Mouse (Mus musculus) hindbrain, embryonic 13.5 days (tissue): ENCODE measurements around the gene Herc2. TPM values are rescaled to one million over a fixed set of nuclear protein-coding genes. Genes with fewer than 3 reads are reported as not detected.
A peak's percentile ranks its signal among the peaks of the same experiment; 100 is the strongest.

Source experiments
- ATAC-seq: fragments of 200-750 bp; cut with Nextera tagmentation; 2 replicates; pipeline ENCODE4 v1.8.0; 2017; ENCODE audit warnings: moderate TSS enrichment; ENCODE audit not compliant: low FRiP score
- H3K27ac ChIP-seq: fragments of 300-500 bp; sonication (generic); 2 replicates; pipeline ENCODE4 v1.5.1; 2015; ENCODE audit warnings: inconsistent platforms, mild to moderate bottlenecking, moderate library complexity
- H3K27me3 ChIP-seq: fragments of 300-500 bp; sonication (generic); 2 replicates; pipeline ENCODE4 v1.6.1; 2015; ENCODE audit warnings: mild to moderate bottlenecking, inconsistent platforms
- H3K36me3 ChIP-seq: fragments of 300-500 bp; sonication (generic); 2 replicates; pipeline ENCODE4 v1.6.1; 2015; ENCODE audit warnings: mild to moderate bottlenecking, inconsistent platforms
- H3K4me1 ChIP-seq: fragments of 300-500 bp; sonication (generic); replicated peaks from 2 replicates; pipeline ENCODE4 v1.6.1; 2015; ENCODE audit warnings: inconsistent platforms
- H3K4me2 ChIP-seq: fragments of 300-500 bp; sonication (generic); 2 replicates; pipeline ENCODE4 v1.6.1; 2015; ENCODE audit warnings: inconsistent platforms, mild to moderate bottlenecking, moderate library complexity
- H3K4me3 ChIP-seq: fragments of 300-500 bp; sonication (generic); 2 replicates; pipeline ENCODE4 v1.5.1; 2015; ENCODE audit warnings: mild to moderate bottlenecking, inconsistent platforms
- H3K9ac ChIP-seq: fragments of 300-500 bp; sonication (generic); 2 replicates; pipeline ENCODE4 v1.6.1; 2015; ENCODE audit warnings: mild to moderate bottlenecking, inconsistent platforms
- H3K9me3 ChIP-seq: fragments of 300-500 bp; sonication (generic); 2 replicates; pipeline ENCODE4 v1.6.1; 2016; ENCODE audit warnings: inconsistent platforms
- WGBS: fragments of 180-500 bp; shearing (Covaris S2); methylation state at CpG from one replicate; pipeline ENCODE4 v1.1.7; 2015; 5-methylcytosine and 5-hydroxymethylcytosine counted together
- polyA plus RNA-seq: library from polyadenylated mRNA; unstranded; fragments of >200 nt; fragmentation: Nextera tagmentation; extraction: Ambion mirVana; gene quantifications from 2 replicates; pipeline ENCODE4 v1.2.1, GENCODE M21; 2015

Gene Herc2
- polyA plus RNA-seq, 1 experiment from 2014 or later, result 47.8 TPM

- H3K9me3 ChIP-seq, result no peaks in the 10 kb centered on the region
- 91% methylated on average over 3 of the region's 3 CpGs for WGBS
These were observed 26.4 kb upstream of the Herc2 start for GRCm38 (mm10) chr7:56023586-56023985.

DNA sequence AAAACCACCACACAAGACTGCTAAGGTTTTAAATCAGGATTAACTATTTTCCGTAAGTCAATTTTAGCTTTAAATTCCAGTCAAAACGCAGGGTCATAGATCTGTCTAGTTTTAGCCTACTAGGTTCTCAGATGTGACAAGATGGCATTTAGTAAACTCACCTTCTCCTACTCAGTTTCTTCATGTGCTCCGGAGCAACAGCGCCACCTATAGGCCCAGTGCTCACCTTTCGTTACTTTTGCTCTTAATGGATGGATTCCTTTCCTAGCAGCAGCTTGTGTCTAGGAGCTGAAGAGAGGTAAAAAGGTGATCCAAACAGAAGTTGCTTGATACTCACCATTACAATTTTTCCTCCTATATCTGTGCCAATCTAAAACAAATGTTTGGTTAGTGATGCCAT lies 7.6 kb upstream of the Herc2 start:
- no peak for ATAC-seq
- H3K4me1 ChIP-seq, result no peaks in the 10 kb centered on the region
- H3K27me3 ChIP-seq, result no peaks in the 10 kb centered on the region
- H3K27ac ChIP-seq, result no peak overlapping the region
- H3K4me3 ChIP-seq, result no peak overlapping the region
- WGBS, result 15% methylated on average over 5 of the region's 5 CpGs
- no peaks in the 10 kb centered on the region for H3K36me3 ChIP-seq
- H3K9me3 ChIP-seq, result no peaks in the 10 kb centered on the region
- no peak overlapping the region for H3K4me2 ChIP-seq
- no peak overlapping the region for H3K9ac ChIP-seq

More at GRCm38 (mm10) chr7:56023586-56023985, 26.4 kb upstream of the Herc2 start:
- H3K36me3 ChIP-seq, result no peaks in the 10 kb centered on the region
- no peak overlapping the region for H3K27ac ChIP-seq
- no peak overlapping the region for H3K4me2 ChIP-seq
- no peak overlapping the region for H3K9ac ChIP-seq
- H3K4me1 ChIP-seq, result peaks cover 3% of the 10 kb centered on the region
- H3K4me3 ChIP-seq, result no peak overlapping the region
- H3K27me3 ChIP-seq, result no peaks in the 10 kb centered on the region
- no peak for ATAC-seq

DNA sequence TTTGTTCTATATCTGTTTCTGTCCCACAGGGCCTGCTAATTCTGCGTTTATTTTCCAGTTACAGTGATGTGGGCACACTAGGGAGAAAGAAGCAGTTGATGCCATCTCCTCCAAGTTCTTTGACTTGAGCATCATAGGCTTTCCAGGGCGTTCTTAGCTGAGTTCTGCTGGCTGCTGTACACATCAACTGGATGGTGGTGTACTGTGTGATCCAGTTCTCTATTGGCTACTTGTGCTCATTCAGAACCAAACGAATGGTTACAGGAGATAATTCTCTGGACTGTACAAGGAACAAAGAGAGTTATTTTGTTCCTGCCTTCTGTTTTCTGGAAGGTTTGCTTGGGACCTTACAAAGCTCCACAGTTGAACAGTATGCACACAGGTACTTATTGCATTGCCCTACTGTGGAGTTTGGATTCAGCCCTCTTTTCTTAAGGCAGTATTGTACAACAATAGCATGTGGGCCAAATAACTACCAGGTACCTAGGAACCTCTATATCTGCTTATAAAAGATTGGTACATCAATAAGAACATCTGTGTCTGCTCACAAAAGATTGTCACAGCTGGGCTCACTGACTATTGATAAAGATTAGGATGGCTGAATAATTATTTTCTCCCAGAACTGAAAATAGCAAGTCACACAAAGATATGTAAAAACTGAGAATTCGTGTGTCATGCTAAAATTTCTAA lies 6.3 kb upstream of the Herc2 start:
- no peak overlapping the region for H3K4me2 ChIP-seq
- no peak overlapping the region for H3K4me3 ChIP-seq
- no peaks in the 10 kb centered on the region for H3K27me3 ChIP-seq
- no peaks in the 10 kb centered on the region for H3K4me1 ChIP-seq
- H3K9ac ChIP-seq, result no peak overlapping the region
- WGBS, result 75% methylated on average over 4 of the region's 4 CpGs
- ATAC-seq, result no peak
- no peaks in the 10 kb centered on the region for H3K36me3 ChIP-seq
- no peaks in the 10 kb centered on the region for H3K9me3 ChIP-seq
- no peak overlapping the region for H3K27ac ChIP-seq

DNA sequence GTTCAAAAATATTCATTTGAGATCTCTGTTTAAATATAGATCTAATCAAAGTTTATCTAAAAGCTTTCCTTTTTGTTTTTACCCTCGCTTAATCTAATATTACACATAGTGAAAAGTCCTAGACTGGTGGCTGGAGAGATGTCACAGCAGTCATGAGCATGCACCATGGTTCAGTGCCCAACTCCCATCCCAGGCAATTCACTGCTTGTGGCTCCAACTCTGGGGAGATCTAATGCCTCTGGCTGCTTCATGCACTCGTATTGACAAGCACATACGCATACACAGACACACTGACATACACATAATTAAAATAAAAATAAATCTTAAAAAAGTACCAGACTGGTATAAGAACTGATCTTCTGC lies 5.7 kb upstream of the Herc2 start:
- H3K36me3 ChIP-seq, result no peaks in the 10 kb centered on the region
- H3K27ac ChIP-seq, result no peak overlapping the region
- H3K4me3 ChIP-seq, result no peak overlapping the region
- H3K4me1 ChIP-seq, result peaks cover 5% of the 10 kb centered on the region
- no peak overlapping the region for H3K4me2 ChIP-seq
- 86% methylated on average over 3 of the region's 3 CpGs for WGBS
- no peaks in the 10 kb centered on the region for H3K9me3 ChIP-seq
- ATAC-seq, result no peak
- H3K27me3 ChIP-seq, result no peaks in the 10 kb centered on the region
- no peak overlapping the region for H3K9ac ChIP-seq

DNA sequence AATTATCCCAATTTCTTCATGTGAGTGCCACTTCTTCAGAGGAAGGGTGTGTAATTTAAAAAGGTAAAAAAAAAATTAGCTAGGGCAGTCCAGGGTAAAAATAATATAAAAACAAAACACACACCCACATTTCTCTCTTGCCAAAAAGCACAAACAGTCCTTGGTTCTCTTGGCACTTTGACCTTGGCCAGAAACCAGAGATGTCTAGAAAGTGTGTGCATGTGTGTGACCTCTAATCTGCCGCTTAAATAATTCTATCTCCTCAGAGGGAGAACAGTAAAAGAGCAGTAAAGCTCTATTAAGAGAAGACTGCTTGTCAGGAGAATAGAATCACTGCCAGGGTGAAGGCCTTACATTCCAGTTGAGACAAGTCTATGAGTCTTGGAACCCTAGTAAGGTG lies 2.8 kb upstream of the Herc2 start:
- Histone ChIP-seq H3K4me3 (no peak overlapping the region), H3K27ac (no peak overlapping the region), H3K9ac (no peak overlapping the region), H3K27me3 (no peaks in the 10 kb centered on the region), H3K4me2 (no peak overlapping the region), H3K9me3 (no peaks in the 10 kb centered on the region), H3K4me1 (peaks cover 16% of the 10 kb centered on the region), H3K36me3 (no peaks in the 10 kb centered on the region)
- no peak for ATAC-seq
- WGBS, result 84% methylated on average over 1 of the region's 1 CpGs

DNA sequence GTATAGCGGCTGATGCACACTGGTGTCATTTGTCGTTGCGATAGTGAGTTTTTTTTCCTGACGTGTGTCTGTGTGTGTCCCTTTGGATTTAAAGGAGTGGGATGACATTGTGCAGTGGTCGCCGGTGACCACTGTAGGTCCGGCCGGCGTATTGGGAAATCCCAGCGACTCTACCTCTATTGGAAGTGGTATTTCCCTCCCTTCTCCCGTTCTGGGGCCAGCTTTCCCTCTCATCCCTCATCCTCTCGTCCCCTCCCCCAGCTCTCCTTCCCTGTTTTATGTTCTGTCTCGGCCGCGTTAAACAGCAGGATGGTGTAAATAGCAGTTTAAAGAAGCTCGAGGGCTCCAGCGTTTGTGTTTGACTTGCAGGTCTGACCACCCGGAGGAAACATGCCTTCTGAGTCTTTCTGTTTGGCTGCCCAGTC lies 503 bp downstream of the Herc2 start:
- under 1% methylated on average over 18 of the region's 18 CpGs for WGBS
- Histone ChIP-seq H3K9ac (peak overlapping the region; percentile 90), H3K36me3 (peaks cover 4% of the 10 kb centered on the region; the same call in 1 of the 2 replicates), H3K27me3 (no peaks in the 10 kb centered on the region), H3K4me3 (peak overlapping the region; percentile 83), H3K27ac (peak overlapping the region; percentile 95), H3K9me3 (no peaks in the 10 kb centered on the region), H3K4me2 (peak overlapping the region; percentile 65), H3K4me1 (peaks cover 25% of the 10 kb centered on the region)
- ATAC-seq, result peak; percentile 60

- no peak overlapping the region for H3K4me2 ChIP-seq
- peaks cover 25% of the 10 kb centered on the region for H3K4me1 ChIP-seq
- no peak for ATAC-seq
These were observed 3.0 kb downstream of the Herc2 start for GRCm38 (mm10) chr7:56052996-56053395.

GRCm38 (mm10) chr7:56055338-56055737 lies 5.3 kb downstream of the Herc2 start:
- no peaks in the 10 kb centered on the region for H3K27me3 ChIP-seq
- peaks cover 22% of the 10 kb centered on the region for H3K36me3 ChIP-seq
- peaks cover 19% of the 10 kb centered on the region for H3K4me1 ChIP-seq
- ATAC-seq, result no peak
- no peak overlapping the region for H3K4me3 ChIP-seq
- WGBS, result 92% methylated on average over 3 of the region's 3 CpGs
- H3K9ac ChIP-seq, result no peak overlapping the region
- no peaks in the 10 kb centered on the region for H3K9me3 ChIP-seq
- no peak overlapping the region for H3K27ac ChIP-seq
- H3K4me2 ChIP-seq, result no peak overlapping the region

More at GRCm38 (mm10) chr7:56052996-56053395, 3.0 kb downstream of the Herc2 start:
- Histone ChIP-seq H3K4me3 (no peak overlapping the region), H3K9ac (no peak overlapping the region), H3K9me3 (no peaks in the 10 kb centered on the region), H3K27ac (no peak overlapping the region), H3K27me3 (no peaks in the 10 kb centered on the region), H3K36me3 (peaks cover 18% of the 10 kb centered on the region)

GRCm38 (mm10) chr7:56064876-56065275 lies 14.9 kb downstream of the Herc2 start:
- no peak for ATAC-seq
- 96% methylated on average over 1 of the region's 1 CpGs for whole genome bisulfite sequencing
- no peaks in the 10 kb centered on the region for H3K9me3 ChIP-seq
- H3K4me1 ChIP-seq, result no peaks in the 10 kb centered on the region
- H3K27me3 ChIP-seq, result no peaks in the 10 kb centered on the region
- H3K4me2 ChIP-seq, result no peak overlapping the region
- peaks cover 4% of the 10 kb centered on the region for H3K36me3 ChIP-seq
- no peak overlapping the region for H3K4me3 ChIP-seq
- no peak overlapping the region for H3K9ac ChIP-seq
- H3K27ac ChIP-seq, result no peak overlapping the region

- Histone ChIP-seq H3K27me3 (no peaks in the 10 kb centered on the region), H3K9me3 (no peaks in the 10 kb centered on the region), H3K36me3 (peaks cover 4% of the 10 kb centered on the region), H3K4me3 (no peak overlapping the region), H3K27ac (no peak overlapping the region), H3K4me1 (no peaks in the 10 kb centered on the region), H3K4me2 (no peak overlapping the region), H3K9ac (no peak overlapping the region)
- ATAC-seq, result no peak
- 87% methylated on average over 2 of the region's 2 CpGs for WGBS
These were observed 16.1 kb downstream of the Herc2 start for GRCm38 (mm10) chr7:56066136-56066535.

- H3K36me3 ChIP-seq, result peaks cover 3% of the 10 kb centered on the region
- H3K9me3 ChIP-seq, result no peaks in the 10 kb centered on the region
- no peaks in the 10 kb centered on the region for H3K27me3 ChIP-seq
- H3K27ac ChIP-seq, result no peak overlapping the region
- no peaks in the 10 kb centered on the region for H3K4me1 ChIP-seq
- no peak for ATAC-seq
- no peak overlapping the region for H3K4me2 ChIP-seq
- no peak overlapping the region for H3K9ac ChIP-seq
- WGBS, result 100% methylated on average over 1 of the region's 1 CpGs
- no peak overlapping the region for H3K4me3 ChIP-seq
These were observed 16.6 kb downstream of the Herc2 start for GRCm38 (mm10) chr7:56066634-56067033.

- no peak for ATAC-seq
- Histone ChIP-seq H3K9ac (no peak overlapping the region), H3K4me2 (no peak overlapping the region), H3K36me3 (peaks cover 10% of the 10 kb centered on the region), H3K4me3 (no peak overlapping the region), H3K9me3 (no peaks in the 10 kb centered on the region), H3K4me1 (no peaks in the 10 kb centered on the region), H3K27me3 (no peaks in the 10 kb centered on the region), H3K27ac (no peak overlapping the region)
- WGBS, result 94% methylated on average over 4 of the region's 4 CpGs
These were observed 21.7 kb downstream of the Herc2 start for GRCm38 (mm10) chr7:56071724-56072123.

DNA sequence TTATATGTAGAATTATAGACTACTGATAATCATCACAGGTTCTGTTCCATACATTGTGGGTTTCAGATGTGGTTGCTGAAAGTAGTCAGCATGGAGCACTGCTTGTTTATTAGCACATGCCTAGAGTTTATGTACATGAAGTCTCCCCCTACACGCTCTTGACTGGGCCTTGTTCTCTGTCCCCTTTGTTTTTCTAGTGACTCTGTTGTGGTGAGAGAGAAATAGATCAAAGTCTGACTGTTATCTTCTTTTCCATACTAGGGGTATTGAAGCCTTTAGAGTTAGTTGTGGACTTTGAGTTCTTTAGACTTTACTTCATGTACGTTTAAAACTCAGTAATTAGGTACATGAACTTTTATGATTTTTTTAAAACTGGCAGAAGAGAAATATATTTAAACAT lies 33.0 kb downstream of the Herc2 start:
- Histone ChIP-seq H3K4me1 (0 out of 2 replicates have a peak, but pooled peaks cover 3% of the 10 kb centered on the region), H3K36me3 (peaks cover 27% of the 10 kb centered on the region), H3K4me3 (no peak overlapping the region), H3K4me2 (no peak overlapping the region), H3K27ac (no peak overlapping the region), H3K9me3 (no peaks in the 10 kb centered on the region), H3K27me3 (no peaks in the 10 kb centered on the region), H3K9ac (no peak overlapping the region)
- no peak for ATAC-seq
- WGBS, result 82% methylated on average over 2 of the region's 2 CpGs
